Mouse (Mus musculus) kidney, adult 11 months (tissue): Measurements from ENCODE around the gene C530025M09Rik.

Experiments
- DNase-seq: peaks from one replicate; pipeline ENCODE4 v3.0.0; 2022

The C530025M09Rik gene

DNA sequence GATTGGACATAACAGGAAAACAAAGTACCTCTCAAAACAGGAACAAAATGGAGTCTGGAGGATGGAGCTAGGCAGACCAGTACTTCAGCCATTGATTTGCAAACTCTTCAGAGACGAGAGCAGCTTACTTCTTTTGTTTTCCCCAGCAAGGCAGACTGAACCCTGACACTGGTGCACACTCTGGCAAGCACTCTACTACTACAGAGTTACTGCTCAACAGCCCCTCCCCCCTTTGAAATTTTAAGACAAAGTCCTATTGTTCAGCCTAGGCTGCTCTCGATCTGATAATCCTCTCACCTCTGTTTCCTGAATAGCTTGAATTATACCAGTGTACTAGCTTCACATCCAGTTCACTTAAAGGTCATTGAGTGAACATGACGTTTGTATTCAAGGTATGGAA is 32.4 kb downstream of the C530025M09Rik start:
- DNase-seq = no peak
